Mouse (Mus musculus): ENCODE results near the gene Aarsd1.

DNA sequence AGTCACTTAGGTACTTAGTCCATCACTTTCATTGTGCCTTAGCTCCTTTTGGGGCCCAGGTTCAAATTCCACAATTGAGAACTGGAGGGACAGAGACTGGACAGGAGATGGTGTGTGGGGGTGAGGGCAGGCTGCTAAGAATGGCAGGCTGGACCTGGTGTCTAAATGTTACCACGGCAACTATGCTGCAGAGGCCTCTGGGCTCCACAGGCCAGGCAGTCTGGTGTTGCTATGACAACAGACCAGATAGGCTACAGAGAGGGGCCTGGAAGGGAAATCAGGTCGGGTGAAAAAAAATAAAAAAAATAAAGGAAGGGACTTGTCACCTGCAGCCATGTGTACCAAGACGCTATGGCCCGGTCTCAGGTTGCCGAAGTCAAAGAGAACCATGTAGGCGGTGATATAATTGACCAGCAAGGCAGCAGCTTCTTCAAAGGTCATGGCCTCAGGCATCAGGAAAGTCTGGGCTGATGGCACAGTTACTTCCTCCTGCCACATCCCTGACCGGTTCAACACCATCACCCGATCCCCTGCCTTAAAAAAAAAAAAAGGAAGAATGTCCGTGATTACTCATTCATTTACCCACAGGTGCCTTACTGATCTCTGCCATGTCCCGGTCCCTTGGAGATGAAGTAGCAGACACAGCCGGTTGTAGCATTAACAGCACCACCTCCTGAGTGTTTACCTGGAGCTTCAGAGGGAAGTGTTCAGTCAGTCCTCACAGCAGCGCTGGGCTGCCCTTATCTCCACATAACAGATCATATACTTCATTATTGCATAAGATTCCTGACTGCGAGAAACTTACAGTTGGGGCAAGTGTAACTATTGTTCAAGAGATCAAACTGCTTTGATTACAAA, 45.4 kb upstream of the Aarsd1 start:
- TF ChIP-seq CTCF (IDR thresholded peaks at IDR 0.05) = no peak
- TF ChIP-seq EP300 (IDR thresholded peaks at IDR 0.05) = no peak
